Mouse (Mus musculus) left cerebral cortex, adult 6 months (tissue): ENCODE results near the gene Tefm. TPM values are rescaled to one million over a fixed set of nuclear protein-coding genes. Genes with fewer than 3 reads are reported as not detected.

Source experiments
- long read RNA-seq, 2 experiments: library from polyadenylated mRNA; unstranded; transcript quantifications; one replicate each; pipeline ENCODE4 v2.0.0; 2019 to 2020
- polyA plus RNA-seq: library from polyadenylated mRNA; unstranded; fragments of <200 nt; fragmentation: Nextera tagmentation; gene quantifications from 2 replicates; pipeline ENCODE4 v1.2.3, GENCODE M21; 2021

Gene Tefm
- 10.9 and 13.3 TPM in 2 replicates for polyA plus RNA-seq
- long read RNA-seq, experiment 1, transcript Tefm-201 (4 exons, 1,309 nt), result major isoform, 39 of 61 reads
- long read RNA-seq, experiment 1, partial matches to known transcripts, result 3 of 61 reads
- long read RNA-seq, experiment 1, other reads (novel, unspliced or antisense), result 19 of 61 reads
- long read RNA-seq, experiment 2, transcript Tefm-201 (4 exons, 1,309 nt), result major isoform, 13 of 20 reads
- long read RNA-seq, experiment 2, partial matches to known transcripts, result 2 of 20 reads
- long read RNA-seq, experiment 2, other reads (novel, unspliced or antisense), result 5 of 20 reads

GRCm38 (mm10) chr11:80141825-80142521 is at the start of gene Tefm:
Tefm (minus strand) TSS chr11:80142175.

GRCm38 (mm10) chr11:80183705-80184255 is 41.8 kb upstream of the Tefm start, which contains the start of gene Rnf135:
Rnf135 (plus strand) TSS chr11:80183851.

GRCm38 (mm10) chr11:80153857-80154495 is 12.0 kb upstream of the Tefm start, which contains the start of gene Adap2:
Adap2 (plus strand) TSS chr11:80154105.

GRCm38 (mm10) chr11:80088917-80089816 is 52.8 kb downstream of the Tefm start, which contains the start of gene Atad5:
Atad5 (plus strand) TSS chr11:80089400.

Other genes with a start within 250 kb of the Tefm start
- gene Utp6, start 179.8 kb downstream of the Tefm start, polyA plus RNA-seq, result 4.5 and 5.7 TPM in 2 replicates
- gene Suz12, start 149.1 kb downstream of the Tefm start, polyA plus RNA-seq, result 3.0 and 4.3 TPM in 2 replicates
- 10.4 and 11.6 TPM in 2 replicates for gene Crlf3, start 61.2 kb downstream of the Tefm start, polyA plus RNA-seq
- gene Atad5, start 52.8 kb downstream of the Tefm start, polyA plus RNA-seq, result 0.41 and 0.55 TPM in 2 replicates
- 4.5 and 5.8 TPM in 2 replicates for gene Adap2, start 11.9 kb upstream of the Tefm start, polyA plus RNA-seq
- gene Rnf135, start 41.7 kb upstream of the Tefm start, polyA plus RNA-seq, result 5.3 and 6.0 TPM in 2 replicates
- gene Rhot1, start 66.8 kb upstream of the Tefm start, polyA plus RNA-seq, result 52.2 and 64.3 TPM in 2 replicates
- gene Rhbdl3, start 158.7 kb upstream of the Tefm start, polyA plus RNA-seq, result 1.1 and 4.2 TPM in 2 replicates
- 22.8 and 32.6 TPM in 2 replicates for gene 5730455P16Rik, start 235.9 kb upstream of the Tefm start, polyA plus RNA-seq
- 62.9 and 64.4 TPM in 2 replicates for gene Zfp207, start 241.1 kb upstream of the Tefm start, polyA plus RNA-seq